Mouse (Mus musculus) forebrain, postnatal 0 days (tissue): ENCODE measurements around the gene Gm9048. TPM values are rescaled to one million over a fixed set of nuclear protein-coding genes. Genes with fewer than 3 reads are reported as not detected.
A peak's percentile ranks its signal among the peaks of the same experiment; 100 is the strongest.
"Not testable (repeated sequence)": the region's sequence is repeated elsewhere in the genome, so short reads cannot be mapped to it uniquely, and the experiment has no call there.

Source experiments
- ATAC-seq: fragments of 200-750 bp; cut with Nextera tagmentation; 2 replicates; pipeline ENCODE4 v1.8.0; 2017; ENCODE audit warnings: mild to moderate bottlenecking, moderate library complexity
- DNase-seq: peaks from one replicate; pipeline ENCODE4 v3.0.0-alpha.2; 2015
- H3K27ac ChIP-seq: fragments of 300-500 bp; sonication (generic); 2 replicates; pipeline ENCODE4 v1.5.1; 2014; ENCODE audit warnings: low read depth, mild to moderate bottlenecking, antibody characterized with exemption, low read length, moderate library complexity, mixed read lengths
- H3K27me3 ChIP-seq: fragments of 300-500 bp; sonication (generic); 2 replicates; pipeline ENCODE4 v1.6.1; 2014; ENCODE audit warnings: mild to moderate bottlenecking, low read length, mixed read lengths; ENCODE audit not compliant: insufficient read depth
- H3K36me3 ChIP-seq: fragments of 300-500 bp; sonication (generic); 2 replicates; pipeline ENCODE4 v1.6.1; 2014; ENCODE audit warnings: mild to moderate bottlenecking, moderate library complexity; ENCODE audit not compliant: insufficient read depth
- H3K4me1 ChIP-seq: fragments of 300-500 bp; sonication (generic); 2 replicates; pipeline ENCODE4 v1.6.1; 2014; ENCODE audit warnings: antibody characterized with exemption; ENCODE audit not compliant: insufficient read depth
- H3K4me2 ChIP-seq: fragments of 300-500 bp; sonication (generic); 2 replicates; pipeline ENCODE4 v1.6.1; 2014; ENCODE audit warnings: low read depth, mild to moderate bottlenecking, moderate library complexity
- H3K4me3 ChIP-seq: fragments of 300-500 bp; sonication (generic); 2 replicates; pipeline ENCODE4 v1.5.1; 2014; ENCODE audit warnings: low read depth, low read length, mixed read lengths
- H3K9ac ChIP-seq: fragments of 300-500 bp; sonication (generic); 2 replicates; pipeline ENCODE4 v1.6.1; 2014; ENCODE audit warnings: mild to moderate bottlenecking
- H3K9me3 ChIP-seq: fragments of 300-500 bp; sonication (generic); 2 replicates; pipeline ENCODE4 v1.6.1; 2016; ENCODE audit warnings: low read length
- CTCF ChIP-seq: sonication (generic); IDR thresholded peaks from 2 replicates; pipeline ENCODE4 v1.5.1; 2016; ENCODE audit warnings: antibody characterized with exemption, control low read depth, low read depth
- WGBS: fragments of 180-500 bp; shearing (Covaris S2); extraction: QIAGEN DNeasy Blood & Tissue Kit; methylation state at CpG from one replicate; pipeline ENCODE4 v1.1.7; 2014; 5-methylcytosine and 5-hydroxymethylcytosine counted together
- polyA plus RNA-seq: library from polyadenylated mRNA; unstranded; fragments of >200 nt; fragmentation: Nextera tagmentation; extraction: Ambion mirVana; gene quantifications from 2 replicates; pipeline ENCODE4 v1.2.1, GENCODE M21; 2015
- total RNA-seq: library from RNA; depleted of rRNA; stranded (reverse); fragments of >200 nt; gene quantifications from 2 replicates; pipeline ENCODE4 v1.2.3, GENCODE M21; 2014; rRNA removed

The Gm9048 gene
- 0.08 TPM in 1 of 2 replicates, not detected in the other for total RNA-seq
- not detected in 2 replicates for polyA plus RNA-seq

GRCm38 (mm10) chr10:118348579-118348978, at the start of gene Gm9048:
Gm9048 (minus strand) TSS chr10:118348679.
- not testable (repeated sequence) for H3K9me3 ChIP-seq, H3K4me3 ChIP-seq, H3K36me3 ChIP-seq, DNase-seq, ATAC-seq, H3K9ac ChIP-seq, H3K4me2 ChIP-seq, H3K27me3 ChIP-seq, H3K4me1 ChIP-seq, H3K27ac ChIP-seq
- 75% methylated on average over 1 of the region's 14 CpGs for WGBS

DNA sequence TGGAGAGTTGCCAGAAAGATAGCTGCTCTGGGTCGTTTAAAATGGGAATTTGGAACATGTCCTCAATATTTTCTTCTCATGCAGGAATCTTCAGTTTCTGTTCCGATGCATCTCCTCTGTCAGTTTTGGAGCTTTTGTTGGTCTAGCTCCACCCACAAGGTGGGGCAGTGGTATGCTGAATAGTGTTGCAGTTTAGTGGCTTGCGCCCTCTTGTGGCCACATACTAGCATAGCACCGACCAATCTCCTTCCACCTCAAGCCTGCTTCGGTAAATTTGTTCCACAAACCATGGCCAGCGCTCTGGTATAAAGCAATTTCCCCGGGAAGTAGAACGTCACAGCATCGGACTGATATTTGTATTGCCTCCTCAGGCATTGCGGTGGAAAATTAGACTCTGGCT, 22.0 kb upstream of the Gm9048 start:
- no peaks in the 10 kb centered on the region for H3K4me1 ChIP-seq
- no peak overlapping the region for H3K9ac ChIP-seq
- H3K27me3 ChIP-seq = no peaks in the 10 kb centered on the region
- H3K9me3 ChIP-seq = no peaks in the 10 kb centered on the region
- DNase-seq = peak; percentile 94
- no peak overlapping the region for H3K27ac ChIP-seq
- 7% methylated on average over 10 of the region's 10 CpGs for WGBS
- peak overlapping the region; percentile 4; the same call in 1 of the 2 replicates for H3K4me3 ChIP-seq
- H3K4me2 ChIP-seq = peak overlapping the region; percentile 32
- peak; percentile 99 for TF ChIP-seq CTCF
- ATAC-seq = peak; percentile 97
- H3K36me3 ChIP-seq = no peaks in the 10 kb centered on the region

DNA sequence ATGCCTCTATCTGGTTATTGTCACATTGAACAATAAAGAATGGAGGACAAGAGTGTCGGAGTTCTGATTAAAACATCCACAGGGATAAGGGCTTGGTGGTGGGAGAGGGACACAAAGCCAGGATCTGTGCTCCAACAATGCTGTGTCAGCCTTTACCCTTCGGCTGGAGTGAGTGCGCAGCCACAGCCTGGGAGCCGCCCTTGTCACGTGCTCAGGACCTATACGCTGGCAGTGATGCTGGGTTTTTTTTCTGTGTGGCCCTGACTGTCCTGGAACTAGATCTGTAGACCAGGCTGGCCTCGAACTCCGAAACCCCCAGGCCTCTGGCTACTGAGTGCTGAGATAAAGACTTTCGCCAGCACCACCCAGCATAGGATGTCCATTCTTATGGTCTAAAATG, 21.0 kb upstream of the Gm9048 start:
- H3K27ac ChIP-seq = no peak overlapping the region
- no peak for ATAC-seq
- no peaks in the 10 kb centered on the region for H3K36me3 ChIP-seq
- 92% methylated on average over 9 of the region's 9 CpGs for WGBS
- no peak overlapping the region for H3K4me2 ChIP-seq
- H3K9ac ChIP-seq = no peak overlapping the region
- H3K4me3 ChIP-seq = no peak overlapping the region
- H3K4me1 ChIP-seq = no peaks in the 10 kb centered on the region
- no peak for TF ChIP-seq CTCF
- no peak for DNase-seq
- no peaks in the 10 kb centered on the region for H3K27me3 ChIP-seq
- H3K9me3 ChIP-seq = no peaks in the 10 kb centered on the region

GRCm38 (mm10) chr10:118354005-118354404, 5.5 kb upstream of the Gm9048 start, which contains the start of gene Gm9049:
Gm9049 (minus strand) TSS chr10:118354105.
- not testable (repeated sequence) for H3K9ac ChIP-seq, H3K27me3 ChIP-seq, DNase-seq, H3K4me2 ChIP-seq, H3K9me3 ChIP-seq, H3K36me3 ChIP-seq, H3K4me3 ChIP-seq, H3K27ac ChIP-seq, H3K4me1 ChIP-seq, ATAC-seq
- WGBS = no CpG with 5 or more reads among the region's 11 CpGs

DNA sequence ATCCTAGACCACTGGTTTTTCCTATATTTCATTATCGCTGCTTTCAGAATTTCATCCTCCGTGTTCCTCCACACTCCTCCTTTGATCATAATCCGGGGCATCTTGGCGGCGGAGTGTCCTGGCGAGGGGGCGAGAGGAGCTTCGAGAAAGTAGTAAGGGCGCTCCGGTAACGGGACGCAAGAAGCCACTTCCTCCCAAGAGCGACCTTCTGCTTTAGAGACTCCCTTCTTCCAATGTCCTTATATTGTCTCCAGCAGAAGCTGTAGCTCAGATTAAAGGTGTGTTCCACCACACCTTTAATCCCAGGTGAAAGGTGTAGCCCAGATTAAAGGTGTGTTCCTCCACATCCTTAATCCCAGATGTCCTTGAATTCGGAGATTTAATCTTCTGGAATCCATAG, 5.3 kb downstream of the Gm9048 start, which contains the start of gene Gm9046:
TSS of gene Gm9046 (minus strand) at position 101 of the 400 bp plus-strand sequence.
- not testable (repeated sequence) for H3K27me3 ChIP-seq, DNase-seq, H3K27ac ChIP-seq, H3K36me3 ChIP-seq, H3K9ac ChIP-seq, H3K4me1 ChIP-seq, H3K4me3 ChIP-seq, ATAC-seq, H3K9me3 ChIP-seq, H3K4me2 ChIP-seq
- no CpG with 5 or more reads among the region's 14 CpGs for WGBS

GRCm38 (mm10) chr10:118337731-118338130, 10.7 kb downstream of the Gm9048 start, which contains the start of gene Gm9045:
Gm9045 (minus strand) TSS chr10:118337831.
- DNase-seq, H3K9me3 ChIP-seq, H3K27me3 ChIP-seq, H3K9ac ChIP-seq, ATAC-seq, H3K4me3 ChIP-seq, H3K4me1 ChIP-seq, H3K36me3 ChIP-seq, H3K4me2 ChIP-seq, H3K27ac ChIP-seq: not testable (repeated sequence)
- WGBS = no CpG with 5 or more reads among the region's 14 CpGs

- H3K4me1 ChIP-seq, H3K9ac ChIP-seq, H3K27me3 ChIP-seq, ATAC-seq, H3K27ac ChIP-seq, H3K4me2 ChIP-seq, H3K36me3 ChIP-seq, H3K9me3 ChIP-seq, DNase-seq, H3K4me3 ChIP-seq: not testable (repeated sequence)
- no CpG with 5 or more reads among the region's 14 CpGs for WGBS
These were observed 16.2 kb downstream of the Gm9048 start, which contains the start of gene Gm9044 for GRCm38 (mm10) chr10:118332308-118332707. Gm9044 (minus strand) TSS chr10:118332408.

GRCm38 (mm10) chr10:118326869-118327268, 21.6 kb downstream of the Gm9048 start, which contains the start of gene Gm9040:
Gm9040 (minus strand) TSS chr10:118326969.
- not testable (repeated sequence) for H3K27ac ChIP-seq, H3K9ac ChIP-seq, ATAC-seq

More at GRCm38 (mm10) chr10:118326869-118327268, 21.6 kb downstream of the Gm9048 start, which contains the start of gene Gm9040:
- not testable (repeated sequence) for H3K4me2 ChIP-seq, H3K27me3 ChIP-seq, H3K9me3 ChIP-seq, DNase-seq, H3K4me3 ChIP-seq, H3K4me1 ChIP-seq, H3K36me3 ChIP-seq
- no CpG with 5 or more reads among the region's 11 CpGs for WGBS
